Mouse (Mus musculus): ENCODE data around the gene Dgki. TPM values are rescaled to one million over a fixed set of nuclear protein-coding genes. Genes with fewer than 3 reads are reported as not detected.

The Dgki gene
- polyA plus RNA-seq, 1 experiment, result 2.0 TPM

- Histone ChIP-seq H3K27me3 (ENCODE audit: control insufficient read depth, insufficient read depth, low read length, poor library complexity, severe bottlenecking) (no peaks in the 10 kb centered on the region), H3K9ac (ENCODE audit: low read depth, poor library complexity, severe bottlenecking) (no peak overlapping the region), H3K36me3 (ENCODE audit: control insufficient read depth, insufficient read depth, low read length, poor library complexity, severe bottlenecking) (no peaks in the 10 kb centered on the region), H3K4me1 (ENCODE audit: control insufficient read depth, insufficient read depth, low read length) (no peaks in the 10 kb centered on the region), H3K27ac (ENCODE audit: insufficient read depth, low read length) (no peak overlapping the region), H3K4me3 (ENCODE audit: low read depth, low read length) (no peak overlapping the region), H3K9me3 (replicated peaks; ENCODE audit: control insufficient read depth, insufficient read depth, low read length, poor library complexity, severe bottlenecking) (no peaks in the 10 kb centered on the region)
- TF ChIP-seq POLR2A (IDR thresholded peaks at IDR 0.05; ENCODE audit: insufficient read depth, low read length) (no peak), EP300 (IDR thresholded peaks at IDR 0.05; ENCODE audit: insufficient read depth, low read depth, low read length) (no peak), CTCF (IDR thresholded peaks at IDR 0.05; ENCODE audit: low read depth, low read length) (no peak)
Measured at GRCm38 (mm10) chr6:37195766-37196165, 104.2 kb downstream of the Dgki start.

- no peaks in the 10 kb centered on the region for H3K4me1 ChIP-seq (ENCODE audit: control insufficient read depth, insufficient read depth, low read length)
- no peak overlapping the region for H3K9ac ChIP-seq (ENCODE audit: low read depth, poor library complexity, severe bottlenecking)
- no peak for TF ChIP-seq POLR2A (IDR thresholded peaks at IDR 0.05; ENCODE audit: insufficient read depth, low read length)
- TF ChIP-seq CTCF (IDR thresholded peaks at IDR 0.05; ENCODE audit: low read depth, low read length), result no peak
- no peak for TF ChIP-seq EP300 (IDR thresholded peaks at IDR 0.05; ENCODE audit: insufficient read depth, low read depth, low read length)
- no peaks in the 10 kb centered on the region for H3K9me3 ChIP-seq (replicated peaks; ENCODE audit: control insufficient read depth, insufficient read depth, low read length, poor library complexity, severe bottlenecking)
- no peaks in the 10 kb centered on the region; the same call in 1 of the 2 replicates for H3K27me3 ChIP-seq (ENCODE audit: control insufficient read depth, insufficient read depth, low read length, poor library complexity, severe bottlenecking)
- H3K27ac ChIP-seq (ENCODE audit: insufficient read depth, low read length), result no peak overlapping the region
- H3K36me3 ChIP-seq (ENCODE audit: control insufficient read depth, insufficient read depth, low read length, poor library complexity, severe bottlenecking), result no peaks in the 10 kb centered on the region
- no peak overlapping the region for H3K4me3 ChIP-seq (ENCODE audit: low read depth, low read length)
Measured at GRCm38 (mm10) chr6:37181961-37182360, 118.0 kb downstream of the Dgki start.

GRCm38 (mm10) chr6:37171149-37171832 lies 128.7 kb downstream of the Dgki start:
- no peaks in the 10 kb centered on the region for H3K36me3 ChIP-seq (ENCODE audit: control insufficient read depth, insufficient read depth, low read length, poor library complexity, severe bottlenecking)
- no peak overlapping the region for H3K9ac ChIP-seq (ENCODE audit: low read depth, poor library complexity, severe bottlenecking)
- no peak for TF ChIP-seq EP300 (IDR thresholded peaks at IDR 0.05; ENCODE audit: insufficient read depth, low read depth, low read length)
- no peak for TF ChIP-seq POLR2A (IDR thresholded peaks at IDR 0.05; ENCODE audit: insufficient read depth, low read length)
- TF ChIP-seq CTCF (IDR thresholded peaks at IDR 0.05; ENCODE audit: low read depth, low read length), result no peak
- no peak overlapping the region for H3K27ac ChIP-seq (ENCODE audit: insufficient read depth, low read length)
- no peaks in the 10 kb centered on the region for H3K27me3 ChIP-seq (ENCODE audit: control insufficient read depth, insufficient read depth, low read length, poor library complexity, severe bottlenecking)
- H3K4me1 ChIP-seq (ENCODE audit: control insufficient read depth, insufficient read depth, low read length), result no peaks in the 10 kb centered on the region
- no peaks in the 10 kb centered on the region for H3K9me3 ChIP-seq (replicated peaks; ENCODE audit: control insufficient read depth, insufficient read depth, low read length, poor library complexity, severe bottlenecking)
- H3K4me3 ChIP-seq (ENCODE audit: low read depth, low read length), result no peak overlapping the region

GRCm38 (mm10) chr6:37158880-37159279 lies 141.1 kb downstream of the Dgki start:
- TF ChIP-seq POLR2A (IDR thresholded peaks at IDR 0.05; ENCODE audit: insufficient read depth, low read length) (no peak), CTCF (IDR thresholded peaks at IDR 0.05; ENCODE audit: low read depth, low read length) (no peak), EP300 (IDR thresholded peaks at IDR 0.05; ENCODE audit: insufficient read depth, low read depth, low read length) (no peak)
- Histone ChIP-seq H3K9me3 (replicated peaks; ENCODE audit: control insufficient read depth, insufficient read depth, low read length, poor library complexity, severe bottlenecking) (no peaks in the 10 kb centered on the region), H3K4me3 (ENCODE audit: low read depth, low read length) (no peak overlapping the region), H3K27ac (ENCODE audit: insufficient read depth, low read length) (no peak overlapping the region), H3K4me1 (ENCODE audit: control insufficient read depth, insufficient read depth, low read length) (no peaks in the 10 kb centered on the region), H3K9ac (ENCODE audit: low read depth, poor library complexity, severe bottlenecking) (no peak overlapping the region), H3K36me3 (ENCODE audit: control insufficient read depth, insufficient read depth, low read length, poor library complexity, severe bottlenecking) (no peaks in the 10 kb centered on the region), H3K27me3 (ENCODE audit: control insufficient read depth, insufficient read depth, low read length, poor library complexity, severe bottlenecking) (no peaks in the 10 kb centered on the region)

- no peaks in the 10 kb centered on the region for H3K9me3 ChIP-seq (replicated peaks; ENCODE audit: control insufficient read depth, insufficient read depth, low read length, poor library complexity, severe bottlenecking)
- H3K4me1 ChIP-seq (ENCODE audit: control insufficient read depth, insufficient read depth, low read length), result peaks cover 2% of the 10 kb centered on the region
- no peak overlapping the region for H3K4me3 ChIP-seq (ENCODE audit: low read depth, low read length)
- no peaks in the 10 kb centered on the region for H3K36me3 ChIP-seq (ENCODE audit: control insufficient read depth, insufficient read depth, low read length, poor library complexity, severe bottlenecking)
- no peak overlapping the region for H3K9ac ChIP-seq (ENCODE audit: low read depth, poor library complexity, severe bottlenecking)
- TF ChIP-seq POLR2A (IDR thresholded peaks at IDR 0.05; ENCODE audit: insufficient read depth, low read length) (no peak), EP300 (IDR thresholded peaks at IDR 0.05; ENCODE audit: insufficient read depth, low read depth, low read length) (no peak), CTCF (IDR thresholded peaks at IDR 0.05; ENCODE audit: low read depth, low read length) (no peak)
- no peak overlapping the region for H3K27ac ChIP-seq (ENCODE audit: insufficient read depth, low read length)
- H3K27me3 ChIP-seq (ENCODE audit: control insufficient read depth, insufficient read depth, low read length, poor library complexity, severe bottlenecking), result no peaks in the 10 kb centered on the region
Measured at GRCm38 (mm10) chr6:37154051-37154450, 145.9 kb downstream of the Dgki start.

GRCm38 (mm10) chr6:37150483-37150882 lies 149.5 kb downstream of the Dgki start:
- Histone ChIP-seq H3K4me3 (ENCODE audit: low read depth, low read length) (no peak overlapping the region), H3K4me1 (ENCODE audit: control insufficient read depth, insufficient read depth, low read length) (peaks cover 2% of the 10 kb centered on the region), H3K9me3 (replicated peaks; ENCODE audit: control insufficient read depth, insufficient read depth, low read length, poor library complexity, severe bottlenecking) (no peaks in the 10 kb centered on the region), H3K36me3 (ENCODE audit: control insufficient read depth, insufficient read depth, low read length, poor library complexity, severe bottlenecking) (no peaks in the 10 kb centered on the region), H3K9ac (ENCODE audit: low read depth, poor library complexity, severe bottlenecking) (no peak overlapping the region), H3K27ac (ENCODE audit: insufficient read depth, low read length) (no peak overlapping the region), H3K27me3 (ENCODE audit: control insufficient read depth, insufficient read depth, low read length, poor library complexity, severe bottlenecking) (no peaks in the 10 kb centered on the region)
- TF ChIP-seq POLR2A (IDR thresholded peaks at IDR 0.05; ENCODE audit: insufficient read depth, low read length), result no peak
- no peak for TF ChIP-seq CTCF (IDR thresholded peaks at IDR 0.05; ENCODE audit: low read depth, low read length)
- TF ChIP-seq EP300 (IDR thresholded peaks at IDR 0.05; ENCODE audit: insufficient read depth, low read depth, low read length), result no peak
